Mouse (Mus musculus) erythroblast, embryonic 14.5 days (primary cell): ENCODE measurements around the gene Fbxl17.

Source experiments
- GATA1 ChIP-seq: IDR thresholded peaks from 2 replicates; pipeline ENCODE4 v1.6.1; 2012; ENCODE audit warnings: low read length, inconsistent platforms, mixed read lengths
- TAL1 ChIP-seq: IDR thresholded peaks from 3 replicates; pipeline ENCODE4 v1.6.1; 2012; ENCODE audit warnings: low read length, inconsistent platforms, mixed read lengths

GRCm38 (mm10) chr17:63164289-63164688 is 335.5 kb downstream of the Fbxl17 start:
- TF ChIP-seq TAL1 = no peak
- TF ChIP-seq GATA1 = no peak
